Mouse (Mus musculus): ENCODE data around the gene Jak2.

DNA sequence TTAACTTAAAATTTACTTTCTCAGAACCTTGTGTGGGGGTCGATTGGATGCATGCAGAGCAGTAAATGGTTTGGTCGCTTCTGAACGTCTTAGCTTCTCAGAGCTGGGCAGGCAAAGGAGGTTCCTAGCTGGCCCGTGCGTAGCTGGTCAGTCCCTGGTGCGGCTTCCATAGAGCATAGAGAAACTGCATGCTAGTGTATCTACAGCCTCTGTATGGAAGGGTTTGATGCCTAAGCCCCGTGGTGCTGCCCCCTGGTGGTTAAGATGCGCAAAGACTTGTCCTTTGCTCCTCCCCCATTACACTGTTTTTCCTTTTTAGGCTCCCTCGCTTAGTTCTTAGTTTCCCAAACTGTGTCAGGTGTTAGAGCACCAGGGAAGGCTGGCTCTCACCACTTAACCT is 2.1 kb downstream of the Jak2 start:
- TF ChIP-seq CTCF (IDR thresholded peaks at IDR 0.05; ENCODE audit: control insufficient read depth, insufficient read depth, insufficient replicate concordance, low read depth, low read length): peak; percentile 94
- no peak for TF ChIP-seq POLR2A (IDR thresholded peaks at IDR 0.05; ENCODE audit: control insufficient read depth, low read depth, low read length)

All from testis, adult 2 months (tissue).